Mouse (Mus musculus): ENCODE measurements around the gene Erich3.

DNA sequence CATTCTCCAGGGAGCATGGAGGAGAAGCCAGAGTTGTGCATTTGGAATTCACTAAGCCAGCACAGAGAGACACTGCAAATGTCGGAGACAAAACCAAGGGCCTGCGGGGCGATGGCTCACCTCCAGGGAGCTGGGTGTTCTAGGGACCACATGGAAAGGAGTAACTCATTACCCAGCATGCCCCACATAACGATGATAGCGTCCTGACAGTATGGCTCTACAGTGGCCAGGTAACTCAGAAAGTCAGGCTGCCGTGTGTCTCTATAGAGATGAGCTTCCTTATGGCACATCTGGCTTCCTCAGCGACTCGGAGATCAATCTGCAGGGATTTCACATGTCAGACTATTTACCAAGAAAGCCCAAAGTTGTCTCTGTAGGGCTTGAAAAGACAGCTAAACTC lies 48.9 kb upstream of the Erich3 start:
- TF ChIP-seq CTCF (IDR thresholded peaks at IDR 0.05; ENCODE audit: borderline replicate concordance, insufficient read depth, low read depth, low read length): no peak
- no peak for TF ChIP-seq POLR2A (IDR thresholded peaks at IDR 0.05; ENCODE audit: borderline replicate concordance, insufficient read depth, low read length)
